Mouse (Mus musculus) ES-CJ7 (cell line): ENCODE measurements at regions not wholly inside any gene's neighbourhood (a gene's known extent, or its start where the extent isn't known, plus 50 kb on each side); places are given as distances from the start of the nearest gene placed in this dataset.

Source experiments
- DNase-seq: peaks from one replicate; pipeline ENCODE4 v3.0.0; 2011; ENCODE audit warnings: low read depth, low spot score

- peak; percentile 92 for DNase-seq
Observed at GRCm38 (mm10) chr8:109012655-109013054, 481.2 kb upstream of the Pmfbp1 start.

GRCm38 (mm10) chr8:109013577-109013976 lies 480.2 kb upstream of the Pmfbp1 start:
- DNase-seq, result no peak

GRCm38 (mm10) chr8:109014746-109015145 lies 479.1 kb upstream of the Pmfbp1 start:
- DNase-seq, result peak; percentile 85

GRCm38 (mm10) chr8:109019565-109019964 lies 474.3 kb upstream of the Pmfbp1 start:
- DNase-seq, result no peak

GRCm38 (mm10) chr8:109020102-109020501 lies 473.7 kb upstream of the Pmfbp1 start:
- no peak for DNase-seq

GRCm38 (mm10) chr8:109027923-109028322 lies 465.9 kb upstream of the Pmfbp1 start:
- no peak for DNase-seq

GRCm38 (mm10) chr8:109053608-109054007 lies 440.2 kb upstream of the Pmfbp1 start:
- no peak for DNase-seq

GRCm38 (mm10) chr8:109059152-109059551 lies 434.7 kb upstream of the Pmfbp1 start:
- peak; percentile 67 for DNase-seq

- DNase-seq, result no peak
Observed at GRCm38 (mm10) chr8:109062376-109062775, 431.5 kb upstream of the Pmfbp1 start.

- no peak for DNase-seq
Observed at GRCm38 (mm10) chr8:109073715-109074114, 420.1 kb upstream of the Pmfbp1 start.

- DNase-seq, result peak; percentile 96
Observed at GRCm38 (mm10) chr8:109075006-109075405, 418.8 kb upstream of the Pmfbp1 start.

GRCm38 (mm10) chr8:109079223-109079622 lies 414.6 kb upstream of the Pmfbp1 start:
- DNase-seq, result peak; percentile 70

- no peak for DNase-seq
Observed at GRCm38 (mm10) chr8:109081295-109081694, 412.5 kb upstream of the Pmfbp1 start.

GRCm38 (mm10) chr8:109085134-109085533 lies 408.7 kb upstream of the Pmfbp1 start:
- DNase-seq, result no peak

GRCm38 (mm10) chr8:109087781-109088180 lies 406.0 kb upstream of the Pmfbp1 start:
- DNase-seq, result no peak

- peak; percentile 81 for DNase-seq
Observed at GRCm38 (mm10) chr8:109099671-109100070, 394.2 kb upstream of the Pmfbp1 start.

GRCm38 (mm10) chr8:109101416-109101815 lies 392.4 kb upstream of the Pmfbp1 start:
- DNase-seq, result no peak

GRCm38 (mm10) chr8:109104798-109105326 lies 389.0 kb upstream of the Pmfbp1 start:
- DNase-seq, result no peak

- no peak for DNase-seq
Observed at GRCm38 (mm10) chr8:109105693-109106092, 388.1 kb upstream of the Pmfbp1 start.

- no peak for DNase-seq
Observed at GRCm38 (mm10) chr8:109106971-109107370, 386.9 kb upstream of the Pmfbp1 start.

GRCm38 (mm10) chr8:109107762-109108161 lies 386.1 kb upstream of the Pmfbp1 start:
- no peak for DNase-seq

GRCm38 (mm10) chr8:109109390-109109789 lies 384.4 kb upstream of the Pmfbp1 start:
- DNase-seq, result no peak

- DNase-seq, result no peak
Observed at GRCm38 (mm10) chr8:109121776-109122175, 372.1 kb upstream of the Pmfbp1 start.

- no peak for DNase-seq
Observed at GRCm38 (mm10) chr8:109142495-109143158, 351.2 kb upstream of the Pmfbp1 start.
